Mouse (Mus musculus) right cerebral cortex, postnatal 4 days (tissue): Measurements from ENCODE around the gene Sod2.
"Not testable (repeated sequence)": the region's sequence is repeated elsewhere in the genome, so short reads cannot be mapped to it uniquely, and the experiment has no call there.

Experiments used
- DNase-seq: peaks from one replicate; pipeline ENCODE4 v3.0.0-alpha.2; 2022

Gene Sod2

DNA sequence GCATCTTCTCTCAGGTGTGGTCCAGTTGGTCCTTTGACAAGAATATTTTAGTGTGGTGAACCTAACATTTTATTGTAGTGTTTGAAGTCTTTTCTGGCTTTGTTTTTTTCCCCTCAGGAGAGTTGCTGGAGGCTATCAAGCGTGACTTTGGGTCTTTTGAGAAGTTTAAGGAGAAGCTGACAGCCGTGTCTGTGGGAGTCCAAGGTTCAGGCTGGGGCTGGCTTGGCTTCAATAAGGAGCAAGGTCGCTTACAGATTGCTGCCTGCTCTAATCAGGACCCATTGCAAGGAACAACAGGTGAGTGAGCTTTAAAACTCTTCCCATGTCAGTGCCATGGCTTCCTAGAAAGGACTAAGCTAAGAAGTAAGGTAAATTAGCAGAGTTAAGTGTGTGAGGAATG, 6.7 kb downstream of the Sod2 start:
- DNase-seq = no peak

GRCm38 (mm10) chr17:13036627-13037192, 30.1 kb downstream of the Sod2 start:
- DNase-seq = not testable (repeated sequence)

DNA sequence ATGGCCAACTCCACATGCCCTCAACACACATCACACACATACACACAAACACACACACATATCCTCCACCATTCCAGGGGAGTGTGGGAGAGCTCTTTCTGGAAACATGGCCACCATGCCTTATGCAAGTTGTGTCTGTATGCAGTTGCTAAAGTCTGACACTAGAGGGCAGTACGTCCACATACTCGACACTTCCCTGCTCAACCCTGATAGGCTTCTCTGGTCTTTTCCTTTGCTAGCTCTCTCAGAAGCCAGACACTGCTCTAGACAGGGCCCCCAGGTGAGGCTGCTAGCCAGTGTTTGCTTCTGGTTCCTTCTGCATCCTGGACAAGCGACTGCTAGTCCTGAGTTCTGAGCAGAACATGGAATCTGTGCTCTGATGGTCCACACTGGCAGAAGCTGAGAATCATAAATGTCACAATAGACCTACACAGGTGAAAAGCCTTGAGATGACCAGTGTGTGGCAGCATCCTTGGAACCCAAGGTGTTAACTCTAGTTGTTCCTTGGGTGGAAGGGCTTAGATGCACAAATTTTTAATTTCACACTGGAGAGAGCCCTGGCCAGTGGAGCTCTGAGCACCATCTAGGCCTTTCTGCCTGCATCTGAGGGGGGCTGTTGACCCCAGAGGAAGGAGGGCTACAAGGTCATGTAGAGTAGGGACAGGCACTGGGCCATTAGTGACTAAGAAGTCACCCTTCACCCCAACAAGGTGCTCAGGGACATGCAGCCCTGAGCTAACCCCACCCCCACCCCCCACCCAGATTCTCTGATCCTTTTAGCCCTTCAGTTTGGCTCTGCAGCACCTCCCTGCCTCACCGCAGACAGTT, 37.4 kb downstream of the Sod2 start:
- peak; percentile 27 for DNase-seq

GRCm38 (mm10) chr17:13052124-13052813, 45.6 kb downstream of the Sod2 start, which contains the start of gene Gpr31b:
Gene Gpr31b, minus strand, starts transcription at chr17:13052296.
- not testable (repeated sequence) for DNase-seq

DNA sequence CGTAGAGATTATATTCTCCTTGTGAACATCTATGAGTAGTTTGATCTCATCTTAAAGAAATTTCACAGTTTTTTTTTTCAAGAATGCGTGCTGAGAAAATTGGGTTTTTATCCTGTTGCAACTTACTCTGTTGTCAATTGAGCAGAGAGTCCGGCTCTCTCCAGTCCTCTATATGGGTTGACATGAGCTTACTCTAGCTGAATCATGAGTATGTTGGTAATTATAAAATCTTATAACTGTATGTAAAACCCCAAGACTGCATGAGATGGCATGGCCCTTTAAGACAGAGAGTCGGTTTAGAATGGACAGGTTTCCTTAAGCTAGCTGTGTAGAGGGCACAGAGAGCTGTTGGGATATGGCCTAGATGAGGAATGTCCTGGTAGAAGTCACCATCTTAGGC, 54.2 kb downstream of the Sod2 start, which contains the start of gene Tcp10b:
TSS of gene Tcp10b (plus strand) at position 301 of the 400 bp plus-strand sequence.
- not testable (repeated sequence) for DNase-seq

DNA sequence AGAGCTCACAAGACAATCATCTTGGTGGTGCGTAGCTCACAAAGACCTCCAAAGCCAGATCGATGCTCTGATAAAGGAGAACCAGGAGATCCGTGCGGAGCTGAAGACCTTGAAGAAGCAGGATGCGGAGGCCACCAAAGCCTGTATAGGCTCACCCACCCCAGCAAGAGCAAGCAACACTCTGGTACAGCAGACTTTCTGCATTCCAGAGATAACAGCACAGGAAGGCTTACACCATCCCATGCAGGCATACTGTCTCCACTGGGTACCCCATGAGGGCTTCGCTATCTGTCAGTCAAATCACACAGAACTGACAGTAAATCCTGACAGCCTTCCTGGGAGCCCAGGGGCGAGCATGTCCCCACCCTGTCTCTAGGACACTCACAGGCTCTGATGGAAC, 56.2 kb downstream of the Sod2 start:
- not testable (repeated sequence) for DNase-seq

GRCm38 (mm10) chr17:13067864-13068385, 61.3 kb downstream of the Sod2 start:
- not testable (repeated sequence) for DNase-seq

DNA sequence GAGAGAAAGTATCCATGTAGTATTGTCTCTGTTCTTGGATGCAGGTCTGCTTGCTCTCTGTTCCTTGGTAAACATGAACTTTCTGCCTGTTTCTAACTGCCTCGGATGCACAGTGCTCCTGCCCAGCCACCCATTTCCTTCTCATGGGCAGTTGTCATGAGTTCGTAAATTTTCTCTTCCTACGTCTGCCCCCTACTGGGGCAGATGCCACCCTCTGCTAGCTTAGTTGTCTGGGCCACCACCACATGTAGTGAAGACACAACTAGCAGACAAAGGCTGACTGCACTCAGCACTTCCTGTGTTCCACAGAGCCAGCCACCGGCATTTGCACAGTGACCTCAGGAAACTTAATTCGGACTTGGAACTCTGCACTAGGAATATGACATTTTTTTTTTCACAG, 62.6 kb downstream of the Sod2 start:
- not testable (repeated sequence) for DNase-seq
